Mouse (Mus musculus) spleen, adult 2 months (tissue): ENCODE results near the gene B3gat2.

Experiments
- CTCF ChIP-seq: fragments of 200-500 bp; IDR thresholded peaks from 2 replicates; pipeline ENCODE4 v1.5.1; 2011; ENCODE audit warnings: mild to moderate bottlenecking, inconsistent platforms; ENCODE audit not compliant: insufficient read depth, insufficient read length, insufficient replicate concordance; ENCODE audit errors: extremely low read depth
- POLR2A ChIP-seq: fragments of 200-500 bp; IDR thresholded peaks from 2 replicates; pipeline ENCODE4 v1.6.1; 2011; ENCODE audit warnings: low read depth, low read length, inconsistent platforms

DNA sequence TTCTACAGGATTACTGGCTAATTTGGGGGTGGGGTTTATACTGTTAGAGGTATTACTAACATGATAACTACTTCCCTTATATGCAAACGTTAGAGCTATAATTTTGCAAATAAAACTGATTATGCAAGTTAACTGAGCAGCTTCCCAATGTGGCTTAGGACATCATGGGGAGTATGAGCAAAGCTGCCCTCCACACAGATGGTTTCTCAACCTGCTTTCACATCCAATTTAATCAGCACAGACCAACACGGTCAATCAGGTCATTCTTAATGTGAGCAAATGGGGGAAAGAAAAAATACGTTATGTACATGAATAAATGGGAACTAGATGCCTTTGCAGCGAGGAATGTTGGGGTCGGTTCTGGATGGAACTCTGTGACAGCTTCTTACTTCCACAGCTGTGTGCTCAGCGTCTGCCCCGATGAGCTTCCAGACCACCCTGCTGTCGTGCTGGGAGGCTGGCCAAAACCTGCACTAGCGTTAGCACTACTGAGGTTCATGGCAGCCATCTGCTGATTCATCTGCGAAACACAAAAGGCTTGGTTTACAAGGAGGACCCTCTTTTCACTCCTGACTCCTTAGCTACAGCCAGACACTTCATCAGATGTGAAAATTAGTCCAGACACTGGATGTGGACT, 84.6 kb downstream of the B3gat2 start:
- no peak for TF ChIP-seq CTCF
- TF ChIP-seq POLR2A = no peak
